Mouse (Mus musculus): ENCODE measurements at regions not wholly inside any gene's neighbourhood (a gene's known extent, or its start where the extent isn't known, plus 50 kb on each side); places are given as distances from the start of the nearest gene placed in this dataset.

GRCm38 (mm10) chr19:60684417-60684816, 71.4 kb upstream of the Nanos1 start:
- no peak for DNase-seq (ENCODE audit: low spot score in 2 of 2)

- DNase-seq (ENCODE audit: low spot score in 2 of 2) = peak; percentile 30 to 59
These were observed 73.5 kb upstream of the Nanos1 start for GRCm38 (mm10) chr19:60682283-60682682.

- DNase-seq (ENCODE audit: low spot score in 2 of 2) = no peak
These were observed 74.3 kb upstream of the Nanos1 start for GRCm38 (mm10) chr19:60681481-60681880.

- no peak for DNase-seq (ENCODE audit: low spot score in 2 of 2)
These were observed 77.6 kb upstream of the Nanos1 start for GRCm38 (mm10) chr19:60678236-60678635.

GRCm38 (mm10) chr19:60674953-60675472, 80.8 kb upstream of the Nanos1 start:
- no peak for DNase-seq (ENCODE audit: low spot score in 2 of 2)

- no peak for DNase-seq (ENCODE audit: low spot score in 2 of 2)
These were observed 85.0 kb upstream of the Nanos1 start for GRCm38 (mm10) chr19:60670781-60671180.

- DNase-seq (ENCODE audit: low spot score in 2 of 2) = no peak
These were observed 85.0 kb upstream of the Cacul1 start for GRCm38 (mm10) chr19:60665842-60666241.

DNA sequence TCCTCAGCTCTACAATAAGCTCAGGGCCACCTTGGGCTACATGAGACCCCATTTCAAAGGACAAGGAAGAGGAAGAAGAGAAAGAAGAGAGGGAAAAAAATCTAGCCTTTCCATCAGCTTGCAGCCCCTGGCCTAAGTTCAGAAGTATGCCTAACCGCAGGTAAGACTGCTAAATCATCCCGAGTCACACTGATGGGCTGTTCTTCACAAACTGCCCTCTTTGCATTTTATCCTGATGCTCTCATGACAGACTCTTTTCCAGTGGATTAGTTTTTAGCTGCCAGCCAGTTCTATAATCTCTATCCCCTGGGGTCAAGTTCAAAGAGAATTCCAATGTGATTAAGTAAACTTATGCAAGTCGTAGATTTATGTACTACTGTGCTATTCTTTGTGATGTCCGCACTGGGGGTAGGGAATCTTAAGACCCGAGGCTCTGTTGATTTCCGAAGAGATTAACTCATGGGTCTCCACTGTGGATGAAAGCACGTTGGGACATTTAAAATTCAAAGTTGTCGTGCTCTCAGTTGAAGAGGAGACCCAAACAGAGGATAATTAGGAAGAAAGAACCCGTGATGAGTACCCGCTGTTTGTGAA, 70.4 kb upstream of the Cacul1 start:
- DNase-seq (ENCODE audit: low spot score in 2 of 2) = no peak

GRCm38 (mm10) chr19:60640065-60640464, 59.2 kb upstream of the Cacul1 start:
- DNase-seq (ENCODE audit: low spot score in 2 of 2) = no peak
